27 mouse cellular contexts compared by ENCODE assay signal in the genomic region with DNA sequence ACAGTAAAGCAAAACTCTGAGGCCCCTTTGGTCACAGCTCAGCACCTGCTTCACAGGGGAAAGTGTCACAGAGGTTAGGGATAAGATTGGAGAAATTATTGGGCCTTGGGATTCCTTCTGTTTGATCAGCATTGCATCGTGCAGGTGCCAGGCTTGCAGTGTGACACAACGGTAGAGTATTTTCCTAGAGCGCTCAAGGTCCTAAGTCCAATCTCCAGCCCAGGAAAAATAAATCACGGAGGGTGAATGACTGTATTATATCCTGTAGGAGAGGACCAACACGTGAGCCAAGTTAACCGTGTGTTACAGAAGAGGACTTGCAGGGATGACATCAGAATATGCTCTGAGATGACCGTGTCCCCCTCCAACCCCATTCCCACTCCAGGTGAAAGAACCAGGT. TPM values are rescaled to one million over a fixed set of nuclear protein-coding genes. Genes with fewer than 3 reads are reported as not detected.
DNase-seq lines count a peak whose midpoint lies in the region; ATAC-seq and TF ChIP-seq lines count a peak whose summit lies in the region.
"Had no signal": no experiment of that assay in that cellular context is flagged by ENCODE, and none has a peak within 500 bp of the region (broad histone marks: within the 10 kb centered on the region; RNA-seq: fewer than 3 reads in every experiment).

No protein-coding gene starts in this region.

- no peak overlapping the region for H3K4me3 ChIP-seq in liver, adult 2 months (ENCODE audit: insufficient read depth, low read depth, low read length)
- no peak overlapping the region for H3K4me3 ChIP-seq in liver, embryonic 12.5 days
- H3K4me3 ChIP-seq in kidney, postnatal 0 days (replicated peaks; ENCODE audit: low read depth, low read length), result no peak overlapping the region
- no peak overlapping the region for H3K4me3 ChIP-seq in stomach, embryonic 15.5 days (replicated peaks)
- H3K4me3 ChIP-seq: embryonic facial prominence, embryonic 12.5 days; erythroblast, embryonic 14.5 days; left cerebral cortex, adult 2 months; neural tube, embryonic 13.5 days had no signal

- H3K36me3 ChIP-seq in liver, adult 2 months (ENCODE audit: control insufficient read depth, insufficient read depth, low read length), result no peaks in the 10 kb centered on the region
- H3K36me3 ChIP-seq in liver, embryonic 12.5 days, result no peaks in the 10 kb centered on the region
- no peaks in the 10 kb centered on the region for H3K36me3 ChIP-seq in kidney, postnatal 0 days (ENCODE audit: insufficient read depth, low read length)
- H3K36me3 ChIP-seq in stomach, embryonic 15.5 days, result no peaks in the 10 kb centered on the region
- H3K36me3 ChIP-seq: embryonic facial prominence, embryonic 12.5 days; neural tube, embryonic 13.5 days had no signal

- peak overlapping the region; percentile 71 for H3K27ac ChIP-seq in liver, adult 2 months (replicated peaks; ENCODE audit: insufficient read depth, low read depth, low read length)
- no peak overlapping the region for H3K27ac ChIP-seq in liver, embryonic 12.5 days
- H3K27ac ChIP-seq in kidney, postnatal 0 days, result peak overlapping the region; percentile 89
- H3K27ac ChIP-seq in stomach, embryonic 15.5 days, result 0 out of 2 replicates have a peak overlapping the region, but pooled peaks have one; percentile 58
- H3K27ac ChIP-seq: embryonic facial prominence, embryonic 12.5 days; left cerebral cortex, adult 2 months; liver, embryonic 14.5 days; neural tube, embryonic 13.5 days had no signal

- no peaks in the 10 kb centered on the region for H3K9me3 ChIP-seq in liver, embryonic 12.5 days (replicated peaks)
- no peaks in the 10 kb centered on the region for H3K9me3 ChIP-seq in kidney, postnatal 0 days (replicated peaks; ENCODE audit: low read length)
- H3K9me3 ChIP-seq in stomach, embryonic 15.5 days, result no peaks in the 10 kb centered on the region
- H3K9me3 ChIP-seq: embryonic facial prominence, embryonic 12.5 days; neural tube, embryonic 13.5 days had no signal

- peak; percentile 60 for DNase-seq in adrenal gland, adult 2 months
- DNase-seq in adrenal gland, postnatal 25 days, result no peak
- peak; percentile 95 for DNase-seq in liver, adult 2 months (ENCODE audit: extremely low read depth, low read depth, low spot score)
- no peak for DNase-seq in kidney, postnatal 0 days (ENCODE audit: low spot score)
- no peak for DNase-seq in spleen, postnatal 36 days (ENCODE audit: low spot score in 2 of 2)
- DNase-seq in heart, adult 8-10 months (ENCODE audit: low spot score), result no peak
- DNase-seq: cerebellum, adult 9-11 months; gastrocnemius, postnatal 25 days; left cerebral cortex, postnatal 4 days; lung, postnatal 14 days; midbrain, embryonic 14.5 days; right cerebral cortex, adult 18-20 months; thymus, adult 2 months had no signal

- H3K9ac ChIP-seq in liver, adult 2 months (ENCODE audit: low read depth, low read length), result no peak overlapping the region
- no peak overlapping the region for H3K9ac ChIP-seq in liver, embryonic 12.5 days
- H3K9ac ChIP-seq in kidney, postnatal 0 days (ENCODE audit: low read depth, low read length), result no peak overlapping the region
- H3K9ac ChIP-seq in stomach, embryonic 15.5 days, result no peak overlapping the region
- H3K9ac ChIP-seq: embryonic facial prominence, embryonic 12.5 days; liver, embryonic 14.5 days; neural tube, embryonic 13.5 days had no signal

- no peak for TF ChIP-seq CTCF in liver, adult 2 months (IDR thresholded peaks at IDR 0.05; ENCODE audit: low read depth, low read length)
- no peak for TF ChIP-seq CTCF in kidney, postnatal 0 days (IDR thresholded peaks at IDR 0.05; ENCODE audit: low read depth)

- WGBS in liver, adult 2 months, result 23% methylated on average over 7 of the region's 7 CpGs
- WGBS in liver, embryonic 12.5 days (ENCODE audit: insufficient replicate concordance), result 68% methylated on average over 7 of the region's 7 CpGs
- WGBS in kidney, postnatal 0 days, result 51% methylated on average over 7 of the region's 7 CpGs
- 65% methylated on average over 7 of the region's 7 CpGs for WGBS in stomach, embryonic 15.5 days

- no peak overlapping the region for H3K4me2 ChIP-seq in liver, embryonic 12.5 days
- no peak overlapping the region for H3K4me2 ChIP-seq in kidney, postnatal 0 days (ENCODE audit: low read length)
- no peak overlapping the region for H3K4me2 ChIP-seq in stomach, embryonic 15.5 days
- H3K4me2 ChIP-seq: embryonic facial prominence, embryonic 12.5 days; neural tube, embryonic 13.5 days had no signal

- ATAC-seq in liver, embryonic 12.5 days, result no peak
- no peak for ATAC-seq in kidney, postnatal 0 days (replicated peaks; ENCODE audit: low FRiP score, low read depth)
- ATAC-seq in stomach, embryonic 15.5 days (ENCODE audit: insufficient read depth, low FRiP score, low read depth), result no peak
- ATAC-seq: CD4-positive, CD25-positive, alpha-beta regulatory T cell, adult 4 months; forebrain, embryonic 14.5 days; hindbrain, embryonic 16.5 days; Patski had no signal

- no peaks in the 10 kb centered on the region for H3K79me2 ChIP-seq in liver, adult 2 months (ENCODE audit: control insufficient read depth, insufficient read depth, low read length)

- peaks cover 30% of the 10 kb centered on the region for H3K4me1 ChIP-seq in liver, adult 2 months (ENCODE audit: control insufficient read depth, insufficient read depth, low read length)
- peaks cover 13% of the 10 kb centered on the region; the same call in 1 of the 2 replicates for H3K4me1 ChIP-seq in liver, embryonic 12.5 days
- H3K4me1 ChIP-seq in kidney, postnatal 0 days (replicated peaks; ENCODE audit: insufficient read depth, low read length), result peaks cover 2% of the 10 kb centered on the region; the same call in 1 of the 2 replicates
- peaks cover 8% of the 10 kb centered on the region for H3K4me1 ChIP-seq in stomach, embryonic 15.5 days
- H3K4me1 ChIP-seq: neural tube, embryonic 13.5 days had no signal

- H3K27me3 ChIP-seq in liver, adult 2 months (ENCODE audit: control insufficient read depth, insufficient read depth, low read length), result no peaks in the 10 kb centered on the region
- peaks cover 21% of the 10 kb centered on the region; the same call in 1 of the 2 replicates for H3K27me3 ChIP-seq in liver, embryonic 12.5 days (replicated peaks)
- no peaks in the 10 kb centered on the region for H3K27me3 ChIP-seq in kidney, postnatal 0 days (ENCODE audit: insufficient read depth, low read length)
- 0 out of 2 replicates have a peak, but pooled peaks cover under 1% of the 10 kb centered on the region for H3K27me3 ChIP-seq in stomach, embryonic 15.5 days (replicated peaks)
- H3K27me3 ChIP-seq: neural tube, embryonic 13.5 days; Patski had no signal

- no peak for TF ChIP-seq POLR2A in liver, adult 2 months (IDR thresholded peaks at IDR 0.05; ENCODE audit: extremely low read depth, insufficient read depth, low read length)

RNA-seq across cellular contexts. Expression of a gene that starts 9.8 kb away (rescaled TPM):
- total RNA-seq in adrenal gland, adult 2 months (2021), result under 1 TPM; 0.14 to 0.52 TPM
- polyA plus RNA-seq in adrenal gland, adult 2 months (2012; rRNA removed), result 0.55 and 0.59 TPM in 2 replicates
- total RNA-seq in adrenal gland, postnatal 25 days (2021), result 0.21 TPM in 1 of 2 replicates, not detected in the other
- total RNA-seq in liver, adult 2 months (2014; rRNA removed), result 0.74 and 0.94 TPM in 2 replicates
- polyA plus RNA-seq in liver, adult 2 months (2012; rRNA removed), result 2.0 and 4.0 TPM in 2 replicates
- 0.18 and 0.22 TPM in 2 replicates for polyA plus RNA-seq in liver, embryonic 12.5 days (2016; fragmentation: Nextera tagmentation; extraction: Ambion mirVana)
- 0.13 and 0.49 TPM in 2 replicates for polyA plus RNA-seq in kidney, postnatal 0 days (2015; fragmentation: Nextera tagmentation; extraction: Ambion mirVana)
- 0.23 and 0.35 TPM in 2 replicates for polyA plus RNA-seq in stomach, embryonic 15.5 days (2015; fragmentation: Nextera tagmentation; extraction: Ambion mirVana)
- total RNA-seq in heart, adult 8-10 months (2022), result under 1 TPM in 1 of 4 experiments, not detected in 3; 0.16 TPM
- total RNA-seq: gastrocnemius, postnatal 25 days; hematopoietic stem cell, adult 5-6 weeks; layer of hippocampus, adult 8-10 months had no signal
- polyA plus RNA-seq: CD4-positive, CD25-positive, alpha-beta regulatory T cell, adult 4 months; cortical plate, adult 2 months; embryonic facial prominence, embryonic 12.5 days; erythroblast, embryonic 14.5 days; forebrain, embryonic 14.5 days; midbrain, embryonic 14.5 days; neural tube, embryonic 13.5 days; Patski had no signal

RNA-seq across cellular contexts. Expression of a gene that starts 12.1 kb away (rescaled TPM):
- total RNA-seq in adrenal gland, adult 2 months (2021), result under 1 TPM in 1 of 2 experiments, not detected in 1; 0.26 TPM
- polyA plus RNA-seq in adrenal gland, adult 2 months (2012; rRNA removed), result 0.32 TPM in 1 of 2 replicates, not detected in the other
- not detected in 2 replicates for total RNA-seq in adrenal gland, postnatal 25 days (2021)
- total RNA-seq in liver, adult 2 months (2014; rRNA removed), result 23.0 and 36.3 TPM in 2 replicates
- polyA plus RNA-seq in liver, adult 2 months (2012; rRNA removed), result 49.1 and 101 TPM in 2 replicates
- 0.08 and 0.10 TPM in 2 replicates for polyA plus RNA-seq in liver, embryonic 12.5 days (2016; fragmentation: Nextera tagmentation; extraction: Ambion mirVana)
- 47.7 and 51.1 TPM in 2 replicates for polyA plus RNA-seq in kidney, postnatal 0 days (2015; fragmentation: Nextera tagmentation; extraction: Ambion mirVana)
- polyA plus RNA-seq in stomach, embryonic 15.5 days (2015; fragmentation: Nextera tagmentation; extraction: Ambion mirVana), result 2.3 and 3.1 TPM in 2 replicates
- not detected for total RNA-seq in heart, adult 8-10 months (2022)
- total RNA-seq: gastrocnemius, postnatal 25 days; hematopoietic stem cell, adult 5-6 weeks; left cerebral cortex, adult 2 months; left cerebral cortex, postnatal 4 days had no signal
- polyA plus RNA-seq: cortical plate, adult 2 months; erythroblast, embryonic 14.5 days; forebrain, embryonic 14.5 days; midbrain, embryonic 14.5 days had no signal

RNA-seq across cellular contexts. Expression of a gene that starts 25.3 kb away (rescaled TPM):
- 10 to 100 TPM in 1 of 2 experiments, 1 to 10 TPM in 1; 6.3 to 11.5 TPM for total RNA-seq in adrenal gland, adult 2 months (2021)
- polyA plus RNA-seq in adrenal gland, adult 2 months (2012; rRNA removed), result 17.1 and 17.8 TPM in 2 replicates
- total RNA-seq in adrenal gland, postnatal 25 days (2021), result 11.4 and 11.5 TPM in 2 replicates
- 1.6 and 1.7 TPM in 2 replicates for total RNA-seq in liver, adult 2 months (2014; rRNA removed)
- 3.2 and 4.0 TPM in 2 replicates for polyA plus RNA-seq in liver, adult 2 months (2012; rRNA removed)
- 4.0 and 4.2 TPM in 2 replicates for polyA plus RNA-seq in liver, embryonic 12.5 days (2016; fragmentation: Nextera tagmentation; extraction: Ambion mirVana)
- 6.9 and 8.3 TPM in 2 replicates for polyA plus RNA-seq in kidney, postnatal 0 days (2015; fragmentation: Nextera tagmentation; extraction: Ambion mirVana)
- polyA plus RNA-seq in stomach, embryonic 15.5 days (2015; fragmentation: Nextera tagmentation; extraction: Ambion mirVana), result 5.5 and 6.8 TPM in 2 replicates
- total RNA-seq in heart, adult 8-10 months (2022), result 1 to 10 TPM; 1.2 to 2.2 (median 1.9) TPM

RNA-seq across cellular contexts. Expression of a gene that starts 30.2 kb away (rescaled TPM):
- 10 to 100 TPM; 52.1 to 72.0 TPM for total RNA-seq in adrenal gland, adult 2 months (2021)
- polyA plus RNA-seq in adrenal gland, adult 2 months (2012; rRNA removed), result 62.9 and 80.0 TPM in 2 replicates
- total RNA-seq in adrenal gland, postnatal 25 days (2021), result 59.9 and 72.4 TPM in 2 replicates
- total RNA-seq in liver, adult 2 months (2014; rRNA removed), result 10.0 and 14.2 TPM in 2 replicates
- polyA plus RNA-seq in liver, adult 2 months (2012; rRNA removed), result 18.2 and 21.1 TPM in 2 replicates
- 8.6 and 9.3 TPM in 2 replicates for polyA plus RNA-seq in liver, embryonic 12.5 days (2016; fragmentation: Nextera tagmentation; extraction: Ambion mirVana)
- polyA plus RNA-seq in kidney, postnatal 0 days (2015; fragmentation: Nextera tagmentation; extraction: Ambion mirVana), result 19.8 and 22.2 TPM in 2 replicates
- 14.6 and 15.6 TPM in 2 replicates for polyA plus RNA-seq in stomach, embryonic 15.5 days (2015; fragmentation: Nextera tagmentation; extraction: Ambion mirVana)
- total RNA-seq in heart, adult 8-10 months (2022), result 10 to 100 TPM; 29.3 to 34.0 (median 29.7) TPM

RNA-seq across cellular contexts. Expression of a gene that starts 30.4 kb away (rescaled TPM):
- 100 to 1,000 TPM; 734 to 761 TPM for total RNA-seq in adrenal gland, adult 2 months (2021)
- polyA plus RNA-seq in adrenal gland, adult 2 months (2012; rRNA removed), result 14.2 and 14.9 TPM in 2 replicates
- 518 and 521 TPM in 2 replicates for total RNA-seq in adrenal gland, postnatal 25 days (2021)
- 480 and 648 TPM in 2 replicates for total RNA-seq in liver, adult 2 months (2014; rRNA removed)
- 103 and 134 TPM in 2 replicates for polyA plus RNA-seq in liver, adult 2 months (2012; rRNA removed)
- polyA plus RNA-seq in liver, embryonic 12.5 days (2016; fragmentation: Nextera tagmentation; extraction: Ambion mirVana), result 624 and 630 TPM in 2 replicates
- polyA plus RNA-seq in kidney, postnatal 0 days (2015; fragmentation: Nextera tagmentation; extraction: Ambion mirVana), result 1,541 and 1,578 TPM in 2 replicates
- polyA plus RNA-seq in stomach, embryonic 15.5 days (2015; fragmentation: Nextera tagmentation; extraction: Ambion mirVana), result 824 and 904 TPM in 2 replicates
- total RNA-seq in heart, adult 8-10 months (2022), result 1,000 to 10,000 TPM; 2,233 to 2,384 (median 2,275) TPM

Comparison
In these comparisons a context has a peak if more than half of its experiments do, and no peak if none do; other contexts are left out.
1. DNase-seq: peak in adrenal gland, adult 2 months (single experiment) and liver, adult 2 months (single experiment); none in adrenal gland, postnatal 25 days (single experiment), kidney, postnatal 0 days (single experiment), spleen, postnatal 36 days (0 of 2) and heart, adult 8-10 months (single experiment).
2. RNA of a gene that starts 12.1 kb away (polyA plus RNA-seq): 47.7 to 51.1 TPM in kidney, postnatal 0 days and 49.1 to 101 TPM in liver, adult 2 months; 2.3 to 3.1 TPM in stomach, embryonic 15.5 days, 0.08 to 0.10 TPM in liver, embryonic 12.5 days and 0.32 TPM in adrenal gland, adult 2 months; every median in the first group is over 10 times any median in the second.